ENCODE assay signal across 24 mouse cellular contexts in genomic region chr10:116815311-116816060, GRCm38 (mm10).
DNase-seq lines count a peak whose midpoint lies in the region; ATAC-seq lines count a peak whose summit lies in the region.
"Had no signal": no experiment of that assay in that cellular context is flagged by ENCODE, and none has a peak within 500 bp of the region (broad histone marks: within the 10 kb centered on the region; RNA-seq: fewer than 3 reads in every experiment).

No protein-coding gene starts in this region.

- WGBS in forebrain, embryonic 13.5 days: 64% methylated on average over 15 of the region's 15 CpGs
- 63% methylated on average over 15 of the region's 15 CpGs for WGBS in forebrain, embryonic 10.5 days
- 46% methylated on average over 15 of the region's 15 CpGs for WGBS in limb, embryonic 11.5 days
- 55% methylated on average over 15 of the region's 15 CpGs for WGBS in limb, embryonic 10.5 days
- 44% methylated on average over 15 of the region's 15 CpGs for WGBS in embryonic facial prominence, embryonic 10.5 days
- WGBS in limb, embryonic 13.5 days: 34% methylated on average over 15 of the region's 15 CpGs

- H3K4me1 ChIP-seq in forebrain, embryonic 13.5 days: no peaks in the 10 kb centered on the region
- no peaks in the 10 kb centered on the region for H3K4me1 ChIP-seq in forebrain, embryonic 10.5 days
- H3K4me1 ChIP-seq in limb, embryonic 11.5 days (ENCODE audit: control insufficient read depth, insufficient read depth, low read length): 0 out of 2 replicates have a peak, but pooled peaks cover 2% of the 10 kb centered on the region
- peaks cover 7% of the 10 kb centered on the region; the same call in 1 of the 2 replicates for H3K4me1 ChIP-seq in limb, embryonic 10.5 days
- peaks cover 10% of the 10 kb centered on the region for H3K4me1 ChIP-seq in embryonic facial prominence, embryonic 10.5 days
- peaks cover 6% of the 10 kb centered on the region for H3K4me1 ChIP-seq in limb, embryonic 13.5 days
- H3K4me1 ChIP-seq: liver, embryonic 12.5 days; midbrain, embryonic 12.5 days had no signal

- no peaks in the 10 kb centered on the region for H3K36me3 ChIP-seq in forebrain, embryonic 13.5 days (ENCODE audit: poor library complexity, severe bottlenecking)
- no peaks in the 10 kb centered on the region for H3K36me3 ChIP-seq in forebrain, embryonic 10.5 days (replicated peaks)
- no peaks in the 10 kb centered on the region for H3K36me3 ChIP-seq in limb, embryonic 11.5 days (ENCODE audit: control insufficient read depth, insufficient read depth, low read length)
- H3K36me3 ChIP-seq in limb, embryonic 10.5 days: no peaks in the 10 kb centered on the region
- H3K36me3 ChIP-seq in embryonic facial prominence, embryonic 10.5 days (replicated peaks): no peaks in the 10 kb centered on the region
- no peaks in the 10 kb centered on the region for H3K36me3 ChIP-seq in limb, embryonic 13.5 days
- H3K36me3 ChIP-seq: hindbrain, embryonic 15.5 days; liver, embryonic 12.5 days; midbrain, embryonic 12.5 days had no signal

- no peaks in the 10 kb centered on the region for H3K27me3 ChIP-seq in forebrain, embryonic 13.5 days
- H3K27me3 ChIP-seq in forebrain, embryonic 10.5 days (ENCODE audit: poor library complexity, severe bottlenecking): no peaks in the 10 kb centered on the region
- H3K27me3 ChIP-seq in limb, embryonic 11.5 days (ENCODE audit: control insufficient read depth, insufficient read depth, low read length): no peaks in the 10 kb centered on the region
- H3K27me3 ChIP-seq in limb, embryonic 10.5 days (ENCODE audit: low read depth, poor library complexity, severe bottlenecking): no peaks in the 10 kb centered on the region
- no peaks in the 10 kb centered on the region for H3K27me3 ChIP-seq in embryonic facial prominence, embryonic 10.5 days (replicated peaks; ENCODE audit: low read depth, poor library complexity, severe bottlenecking)
- H3K27me3 ChIP-seq in limb, embryonic 13.5 days: no peaks in the 10 kb centered on the region
- H3K27me3 ChIP-seq: hindbrain, embryonic 15.5 days; liver, embryonic 12.5 days; midbrain, embryonic 12.5 days; Patski had no signal

- no peak overlapping the region for H3K4me2 ChIP-seq in forebrain, embryonic 13.5 days
- H3K4me2 ChIP-seq in limb, embryonic 11.5 days (ENCODE audit: low read depth, severe bottlenecking): no peak overlapping the region
- peak overlapping the region; percentile 5; the same call in 1 of the 2 replicates for H3K4me2 ChIP-seq in limb, embryonic 13.5 days (replicated peaks)
- H3K4me2 ChIP-seq: heart, embryonic 11.5 days; hindbrain, embryonic 15.5 days; liver, embryonic 12.5 days; lung, embryonic 14.5 days; midbrain, embryonic 12.5 days had no signal

- no peak overlapping the region for H3K27ac ChIP-seq in forebrain, embryonic 13.5 days
- H3K27ac ChIP-seq in forebrain, embryonic 10.5 days: no peak overlapping the region
- H3K27ac ChIP-seq in limb, embryonic 11.5 days (replicated peaks; ENCODE audit: low read depth, low read length): no peak overlapping the region
- H3K27ac ChIP-seq in limb, embryonic 10.5 days: no peak overlapping the region
- no peak overlapping the region for H3K27ac ChIP-seq in embryonic facial prominence, embryonic 10.5 days (replicated peaks)
- no peak overlapping the region for H3K27ac ChIP-seq in limb, embryonic 13.5 days
- H3K27ac ChIP-seq: gastrocnemius, adult 2 months; hindbrain, embryonic 15.5 days; liver, embryonic 12.5 days; midbrain, embryonic 12.5 days had no signal

- H3K4me3 ChIP-seq in forebrain, embryonic 13.5 days: no peak overlapping the region
- no peak overlapping the region for H3K4me3 ChIP-seq in forebrain, embryonic 10.5 days
- H3K4me3 ChIP-seq in limb, embryonic 11.5 days (ENCODE audit: low read depth, low read length): no peak overlapping the region
- H3K4me3 ChIP-seq in limb, embryonic 10.5 days: no peak overlapping the region
- no peak overlapping the region for H3K4me3 ChIP-seq in embryonic facial prominence, embryonic 10.5 days
- H3K4me3 ChIP-seq in limb, embryonic 13.5 days: no peak overlapping the region
- H3K4me3 ChIP-seq: gastrocnemius, adult 2 months; hindbrain, embryonic 15.5 days; liver, embryonic 12.5 days; midbrain, embryonic 12.5 days had no signal

- DNase-seq in forebrain, embryonic 10.5 days (ENCODE audit: extremely low spot score, low spot score): no peak
- DNase-seq in limb, embryonic 11.5 days (ENCODE audit: low spot score): peak; percentile 36
- no peak for DNase-seq in limb, embryonic 10.5 days (ENCODE audit: low spot score)
- DNase-seq in embryonic facial prominence, embryonic 10.5 days (ENCODE audit: low spot score): peak; percentile 30
- no peak for DNase-seq in retina, postnatal 1 day
- no peak for DNase-seq in urinary bladder, postnatal 25 days (ENCODE audit: low spot score)
- DNase-seq: adrenal gland, postnatal 10 days; cerebellum, postnatal 10 days; gastrocnemius, adult 2 months; heart, postnatal 10 days; kidney, postnatal 14 days; lung, embryonic 14.5 days; lung, postnatal 4 days; thymus, postnatal 25 days had no signal

- ATAC-seq in forebrain, embryonic 13.5 days: peak; percentile 62; the same call in 1 of the 2 replicates
- peak; percentile 44; the same call in 1 of the 2 replicates for ATAC-seq in limb, embryonic 11.5 days (ENCODE audit: insufficient number of reproducible peaks, low FRiP score, low TSS enrichment, low read depth)
- 0 out of 2 replicates have a peak, but pooled peaks have one; percentile 48 for ATAC-seq in limb, embryonic 13.5 days (ENCODE audit: low FRiP score, low read depth)
- ATAC-seq: activated CD4-positive, CD25-positive, alpha-beta regulatory T cell, adult 4 months; CD4-positive, CD25-positive, alpha-beta regulatory T cell, adult 4 months; intestine, embryonic 16.5 days; liver, embryonic 12.5 days; Patski had no signal

- no peaks in the 10 kb centered on the region for H3K9me3 ChIP-seq in forebrain, embryonic 13.5 days (replicated peaks)
- H3K9me3 ChIP-seq in forebrain, embryonic 10.5 days: no peaks in the 10 kb centered on the region
- no peaks in the 10 kb centered on the region for H3K9me3 ChIP-seq in limb, embryonic 11.5 days (ENCODE audit: control insufficient read depth, low read length)
- no peaks in the 10 kb centered on the region for H3K9me3 ChIP-seq in limb, embryonic 10.5 days (replicated peaks)
- H3K9me3 ChIP-seq in embryonic facial prominence, embryonic 10.5 days: no peaks in the 10 kb centered on the region
- H3K9me3 ChIP-seq in limb, embryonic 13.5 days: no peaks in the 10 kb centered on the region
- H3K9me3 ChIP-seq: hindbrain, embryonic 15.5 days; liver, embryonic 12.5 days; midbrain, embryonic 12.5 days had no signal

- no peak overlapping the region for H3K9ac ChIP-seq in forebrain, embryonic 13.5 days
- no peak overlapping the region for H3K9ac ChIP-seq in limb, embryonic 11.5 days (ENCODE audit: low read length)
- H3K9ac ChIP-seq in limb, embryonic 13.5 days: no peak overlapping the region
- H3K9ac ChIP-seq: hindbrain, embryonic 15.5 days; liver, embryonic 12.5 days; lung, embryonic 14.5 days; midbrain, embryonic 12.5 days had no signal

Comparison
In these comparisons a context has a peak if more than half of its experiments do, and no peak if none do; other contexts are left out.
1. DNase-seq: peak in limb, embryonic 11.5 days (single experiment) and embryonic facial prominence, embryonic 10.5 days (single experiment); none in forebrain, embryonic 10.5 days (single experiment), limb, embryonic 10.5 days (single experiment), retina, postnatal 1 day (single experiment) and urinary bladder, postnatal 25 days (single experiment).
2. Peak in every context shown above with its lines, with median percentiles within 50 percentile points of each other: ATAC-seq.